Comparison of ENCODE assay signal across 8 mouse cellular contexts in the genomic region with DNA sequence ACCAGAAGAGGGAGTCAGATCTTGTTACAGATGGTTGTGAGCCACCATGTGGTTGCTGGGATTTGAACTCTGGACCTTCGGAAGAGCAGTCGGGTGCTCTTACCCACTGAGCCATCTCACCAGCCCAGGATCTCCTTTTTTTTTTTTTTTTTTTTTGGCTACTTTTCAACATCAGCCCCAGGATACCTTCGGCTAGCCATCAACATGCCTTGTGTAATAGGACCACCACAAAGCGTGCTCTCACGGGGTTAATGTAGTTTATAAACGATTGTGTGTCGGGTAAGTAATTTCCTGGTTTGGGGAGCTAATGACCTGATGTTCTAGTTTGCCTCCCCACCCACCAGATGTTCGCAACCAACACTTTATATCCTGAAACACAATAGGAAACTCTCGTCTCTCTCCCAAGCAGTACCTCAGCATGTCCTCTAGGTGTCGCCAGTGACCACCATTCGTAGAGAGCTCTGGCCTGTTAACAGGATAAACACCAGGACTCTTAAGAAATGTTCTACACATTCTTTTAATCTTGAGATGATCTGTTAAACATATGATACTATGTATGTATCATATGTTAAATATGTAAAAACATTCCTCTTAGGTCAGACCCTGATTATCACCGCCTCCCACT. TPM values are rescaled to one million over a fixed set of nuclear protein-coding genes. Genes with fewer than 3 reads are reported as not detected.
DNase-seq lines count a peak whose midpoint lies in the region; ATAC-seq and TF ChIP-seq lines count a peak whose summit lies in the region.

No protein-coding gene starts in this region.

- TF ChIP-seq CTCF in G1E (IDR thresholded peaks at IDR 0.05; ENCODE audit: low read depth, low read length) = peak; percentile 76
- peak; percentile 98 for TF ChIP-seq CTCF in forebrain, postnatal 0 days (IDR thresholded peaks at IDR 0.05; ENCODE audit: low read depth)

- peak; percentile 93 for DNase-seq in 3T3-L1 (ENCODE audit: low read depth, low spot score)
- peak; percentile 38 for DNase-seq in G1E (ENCODE audit: low spot score)
- peak; percentile 42 for DNase-seq in cerebellum, adult 9-10 months
- DNase-seq in forebrain, postnatal 0 days = peak; percentile 86
- DNase-seq in hindlimb bud, embryonic 11.5 days (ENCODE audit: extremely low spot score, low read depth, low spot score) = peak; percentile 83
- DNase-seq in left cerebral cortex, postnatal 36 days (ENCODE audit: low spot score in 2 of 2) = peak; percentile 34 to 36
- DNase-seq in midbrain, embryonic 14.5 days = peak; percentile 87
- peak; percentile 69 for DNase-seq in testis, postnatal 10 days (ENCODE audit: low spot score)

- H3K9ac ChIP-seq in forebrain, postnatal 0 days = no peak overlapping the region
- H3K9ac ChIP-seq in midbrain, embryonic 14.5 days (replicated peaks; ENCODE audit: low read length) = no peak overlapping the region

- intact Hi-C loops in left cerebral cortex, postnatal 36 days (cut with DNase I) = loop anchor here (1.0 to 5.0 kb wide), 5 partner anchors 222 to 672 kb away; no protein-coding TSS in a partner anchor

- 17% methylated on average over 12 of the region's 12 CpGs for WGBS in forebrain, postnatal 0 days
- 13% methylated on average over 10 of the region's 12 CpGs for WGBS in midbrain, embryonic 14.5 days

- ATAC-seq in G1E (ENCODE audit: extremely low read depth, insufficient number of reproducible peaks, low FRiP score, poor library complexity, severe bottlenecking) = no peak
- peak; percentile 65; the same call in 1 of the 2 replicates for ATAC-seq in forebrain, postnatal 0 days
- peak; percentile 29; the same call in 1 of the 2 replicates for ATAC-seq in midbrain, embryonic 14.5 days (ENCODE audit: low FRiP score, low TSS enrichment)

- H3K27ac ChIP-seq in forebrain, postnatal 0 days (ENCODE audit: low read depth, low read length) = no peak overlapping the region
- no peak overlapping the region for H3K27ac ChIP-seq in midbrain, embryonic 14.5 days (replicated peaks; ENCODE audit: low read depth, low read length)

- no peak overlapping the region for H3K4me3 ChIP-seq in G1E (ENCODE audit: low read depth, low read length)
- H3K4me3 ChIP-seq in forebrain, postnatal 0 days (ENCODE audit: low read depth, low read length) = no peak overlapping the region
- no peak overlapping the region for H3K4me3 ChIP-seq in midbrain, embryonic 14.5 days (replicated peaks; ENCODE audit: low read depth, low read length)

- no peaks in the 10 kb centered on the region; the same call in 1 of the 2 replicates for H3K9me3 ChIP-seq in G1E (replicated peaks)
- H3K9me3 ChIP-seq in forebrain, postnatal 0 days (ENCODE audit: low read length) = no peaks in the 10 kb centered on the region
- H3K9me3 ChIP-seq in midbrain, embryonic 14.5 days (ENCODE audit: control insufficient read depth, low read length) = no peaks in the 10 kb centered on the region

- H3K4me1 ChIP-seq in G1E (ENCODE audit: insufficient read depth, low read depth, low read length) = peaks cover 66% of the 10 kb centered on the region
- H3K4me1 ChIP-seq in forebrain, postnatal 0 days (ENCODE audit: insufficient read depth) = no peaks in the 10 kb centered on the region; the same call in 1 of the 2 replicates
- no peaks in the 10 kb centered on the region; the same call in 1 of the 2 replicates for H3K4me1 ChIP-seq in midbrain, embryonic 14.5 days (ENCODE audit: control insufficient read depth, insufficient read depth, low read length)

- H3K27me3 ChIP-seq in G1E (ENCODE audit: insufficient read depth, low read length) = no peaks in the 10 kb centered on the region
- no peaks in the 10 kb centered on the region; the same call in none of the 2 replicates for H3K27me3 ChIP-seq in forebrain, postnatal 0 days (ENCODE audit: insufficient read depth, low read length)
- H3K27me3 ChIP-seq in midbrain, embryonic 14.5 days (ENCODE audit: control insufficient read depth, insufficient read depth, low read length) = no peaks in the 10 kb centered on the region

- peaks cover 94% of the 10 kb centered on the region for H3K36me3 ChIP-seq in G1E (replicated peaks)
- H3K36me3 ChIP-seq in forebrain, postnatal 0 days (ENCODE audit: insufficient read depth) = no peaks in the 10 kb centered on the region
- no peaks in the 10 kb centered on the region for H3K36me3 ChIP-seq in midbrain, embryonic 14.5 days (ENCODE audit: control insufficient read depth, insufficient read depth, low read length)

- peak overlapping the region; percentile 32 for H3K4me2 ChIP-seq in forebrain, postnatal 0 days (ENCODE audit: low read depth)
- H3K4me2 ChIP-seq in midbrain, embryonic 14.5 days (ENCODE audit: low read length) = no peak overlapping the region

RNA-seq across cellular contexts. Expression of a gene that starts 29.8 kb away (rescaled TPM):
- 46.3 and 49.1 TPM in 2 replicates for total RNA-seq in G1E (2014; fragmentation: Nextera tagmentation)
- 46.6 and 52.2 TPM in 2 replicates for total RNA-seq in G1E (2017)
- 71.1 and 92.1 TPM in 2 replicates for polyA plus RNA-seq in G1E (2012)
- total RNA-seq in forebrain, postnatal 0 days (2014; rRNA removed) = 16.8 and 26.4 TPM in 2 replicates
- 37.2 and 39.8 TPM in 2 replicates for polyA plus RNA-seq in forebrain, postnatal 0 days (2015; fragmentation: Nextera tagmentation; extraction: Ambion mirVana)
- 10 to 100 TPM; 17.8 to 18.1 TPM for total RNA-seq in left cerebral cortex, postnatal 36 days (2021)
- polyA plus RNA-seq in midbrain, embryonic 14.5 days (2014; fragmentation: Nextera tagmentation; extraction: Ambion mirVana) = 41.6 and 45.0 TPM in 2 replicates

Comparison
In these comparisons a context has a peak if more than half of its experiments do, and no peak if none do; other contexts are left out.
1. DNase-seq: peak in every context shown above with its lines; median percentile 93 in 3T3-L1; 87 in midbrain, embryonic 14.5 days; 86 in forebrain, postnatal 0 days; 83 in hindlimb bud, embryonic 11.5 days; 69 in testis, postnatal 10 days; 42 in cerebellum, adult 9-10 months; 38 in G1E; 35 in left cerebral cortex, postnatal 36 days.